Mouse (Mus musculus) erythroblast, embryonic 14.5 days (primary cell): ENCODE data around the gene Rabep1. TPM values are rescaled to one million over a fixed set of nuclear protein-coding genes. Genes with fewer than 3 reads are reported as not detected.

Experiments
- H3K27me3 ChIP-seq: 2 replicates; pipeline ENCODE4 v1.6.1; 2012; ENCODE audit warnings: inconsistent platforms; ENCODE audit not compliant: control insufficient read depth
- H3K36me3 ChIP-seq: 2 replicates; pipeline ENCODE4 v1.6.1; 2012; ENCODE audit warnings: mild to moderate bottlenecking, inconsistent platforms; ENCODE audit not compliant: control insufficient read depth
- H3K4me1 ChIP-seq: 2 replicates; pipeline ENCODE4 v1.6.1; 2012; ENCODE audit warnings: inconsistent platforms; ENCODE audit not compliant: control insufficient read depth
- H3K4me3 ChIP-seq: replicated peaks from 2 replicates; pipeline ENCODE3; 2012; ENCODE audit warnings: moderate library complexity, mild to moderate bottlenecking, inconsistent platforms
- H3K9me3 ChIP-seq: 2 replicates; pipeline ENCODE4 v1.6.1; 2012; ENCODE audit warnings: low read length, inconsistent platforms, mixed read lengths; ENCODE audit not compliant: control insufficient read depth
- GATA1 ChIP-seq: IDR thresholded peaks from 2 replicates; pipeline ENCODE4 v1.6.1; 2012; ENCODE audit warnings: low read length, inconsistent platforms, mixed read lengths
- TAL1 ChIP-seq: IDR thresholded peaks from 3 replicates; pipeline ENCODE4 v1.6.1; 2012; ENCODE audit warnings: low read length, inconsistent platforms, mixed read lengths
- polyA plus RNA-seq: library from polyadenylated mRNA; stranded (reverse); fragments of >175 nt; gene quantifications from 2 replicates; pipeline ENCODE4 v1.2.3, GENCODE M21; 2012

The Rabep1 gene
- polyA plus RNA-seq, 1 experiment: 0.42 TPM

GRCm38 (mm10) chr11:70911323-70911722 lies 66.7 kb downstream of the Rabep1 start:
- Histone ChIP-seq H3K9me3 (no peaks in the 10 kb centered on the region), H3K4me3 (no peak overlapping the region), H3K4me1 (no peaks in the 10 kb centered on the region), H3K36me3 (peaks cover 47% of the 10 kb centered on the region), H3K27me3 (no peaks in the 10 kb centered on the region)
- TF ChIP-seq GATA1: no peak
- TF ChIP-seq TAL1: no peak

- H3K27me3 ChIP-seq: no peaks in the 10 kb centered on the region
- H3K9me3 ChIP-seq: no peaks in the 10 kb centered on the region
- H3K36me3 ChIP-seq: peaks cover 47% of the 10 kb centered on the region
- no peak overlapping the region for H3K4me3 ChIP-seq
- TF ChIP-seq GATA1: no peak
- TF ChIP-seq TAL1: no peak
- no peaks in the 10 kb centered on the region for H3K4me1 ChIP-seq
Observed at GRCm38 (mm10) chr11:70911920-70912319, 67.3 kb downstream of the Rabep1 start.

GRCm38 (mm10) chr11:70917896-70918295 lies 73.3 kb downstream of the Rabep1 start:
- H3K27me3 ChIP-seq: no peaks in the 10 kb centered on the region
- no peaks in the 10 kb centered on the region for H3K9me3 ChIP-seq
- peaks cover 63% of the 10 kb centered on the region for H3K36me3 ChIP-seq
- TF ChIP-seq GATA1 (no peak), TAL1 (no peak)
- no peak overlapping the region for H3K4me3 ChIP-seq
- H3K4me1 ChIP-seq: no peaks in the 10 kb centered on the region

- TF ChIP-seq TAL1 (no peak), GATA1 (no peak)
- Histone ChIP-seq H3K9me3 (no peaks in the 10 kb centered on the region), H3K4me3 (no peak overlapping the region), H3K27me3 (no peaks in the 10 kb centered on the region), H3K4me1 (no peaks in the 10 kb centered on the region), H3K36me3 (peaks cover 73% of the 10 kb centered on the region)
Observed at GRCm38 (mm10) chr11:70919524-70919923, 74.9 kb downstream of the Rabep1 start.

GRCm38 (mm10) chr11:70931461-70931860 lies 86.9 kb downstream of the Rabep1 start:
- no peaks in the 10 kb centered on the region for H3K9me3 ChIP-seq
- no peaks in the 10 kb centered on the region for H3K4me1 ChIP-seq
- H3K4me3 ChIP-seq: no peak overlapping the region
- TF ChIP-seq TAL1 (no peak), GATA1 (no peak)
- no peaks in the 10 kb centered on the region for H3K27me3 ChIP-seq
- H3K36me3 ChIP-seq: peaks cover 61% of the 10 kb centered on the region

- H3K4me1 ChIP-seq: no peaks in the 10 kb centered on the region
- H3K27me3 ChIP-seq: no peaks in the 10 kb centered on the region
- TF ChIP-seq TAL1 (no peak), GATA1 (no peak)
- H3K4me3 ChIP-seq: no peak overlapping the region
- H3K9me3 ChIP-seq: no peaks in the 10 kb centered on the region
- peaks cover 76% of the 10 kb centered on the region for H3K36me3 ChIP-seq
Observed at GRCm38 (mm10) chr11:70935316-70935715, 90.7 kb downstream of the Rabep1 start.

- Histone ChIP-seq H3K9me3 (no peaks in the 10 kb centered on the region), H3K27me3 (no peaks in the 10 kb centered on the region), H3K4me3 (no peak overlapping the region), H3K4me1 (no peaks in the 10 kb centered on the region), H3K36me3 (peaks cover 92% of the 10 kb centered on the region)
- TF ChIP-seq TAL1 (no peak), GATA1 (no peak)
Observed at GRCm38 (mm10) chr11:70942596-70942995, 98.0 kb downstream of the Rabep1 start.

- Histone ChIP-seq H3K27me3 (no peaks in the 10 kb centered on the region), H3K36me3 (peaks cover 94% of the 10 kb centered on the region), H3K4me3 (no peak overlapping the region), H3K9me3 (no peaks in the 10 kb centered on the region), H3K4me1 (no peaks in the 10 kb centered on the region)
- TF ChIP-seq TAL1 (no peak), GATA1 (no peak)
Observed at GRCm38 (mm10) chr11:70943651-70944050, 99.1 kb downstream of the Rabep1 start.

GRCm38 (mm10) chr11:70944935-70945817 lies 100.6 kb downstream of the Rabep1 start:
- TF ChIP-seq TAL1: no peak
- no peak for TF ChIP-seq GATA1
- Histone ChIP-seq H3K27me3 (no peaks in the 10 kb centered on the region), H3K36me3 (peaks cover 96% of the 10 kb centered on the region), H3K4me1 (no peaks in the 10 kb centered on the region), H3K4me3 (no peak overlapping the region), H3K9me3 (no peaks in the 10 kb centered on the region)
